ENCODE assay signal across 8 mouse cellular contexts in genomic region chr9:37527396-37528224, GRCm38 (mm10). TPM values are rescaled to one million over a fixed set of nuclear protein-coding genes. Genes with fewer than 3 reads are reported as not detected.
DNase-seq lines count a peak whose midpoint lies in the region; ATAC-seq and TF ChIP-seq lines count a peak whose summit lies in the region.

TSS of gene Esam (plus strand) at chr9:37528078.

- H3K27me3 ChIP-seq in intestine, postnatal 0 days (replicated peaks; ENCODE audit: control insufficient read depth, insufficient read depth, low read length): peaks cover 22% of the 10 kb centered on the region
- H3K27me3 ChIP-seq in limb, embryonic 14.5 days (ENCODE audit: control insufficient read depth, insufficient read depth, low read length): peaks cover 67% of the 10 kb centered on the region
- peaks cover 47% of the 10 kb centered on the region for H3K27me3 ChIP-seq in midbrain, embryonic 15.5 days (replicated peaks)

- peak within 1 kb of the TSS; percentile 13 for H3K27ac ChIP-seq in cortical plate, adult 2 months (ENCODE audit: insufficient read depth, low read length)
- peak within 1 kb of the TSS; percentile 54 for H3K27ac ChIP-seq in intestine, postnatal 0 days (ENCODE audit: low read depth, low read length)
- H3K27ac ChIP-seq in limb, embryonic 14.5 days (replicated peaks; ENCODE audit: low read depth, low read length): no peak within 1 kb of the TSS
- no peak within 1 kb of the TSS for H3K27ac ChIP-seq in midbrain, embryonic 15.5 days

- DNase-seq in cerebellum, postnatal 10 days: peak; percentile 21 to 47
- no peak for DNase-seq in cerebellum, adult 9-10 months
- peak; percentile 99 for DNase-seq in heart, adult 11 months
- DNase-seq in limb, embryonic 14.5 days (ENCODE audit: low spot score): no peak
- DNase-seq in adipocyte (ENCODE audit: low spot score): no peak

- no peak for ATAC-seq in intestine, postnatal 0 days
- ATAC-seq in limb, embryonic 14.5 days (ENCODE audit: low FRiP score, low read depth): 0 out of 2 replicates have a peak, but pooled peaks have one; percentile 20
- no peak for ATAC-seq in midbrain, embryonic 15.5 days (replicated peaks)

- peaks cover 10% of the 10 kb centered on the region for H3K36me3 ChIP-seq in intestine, postnatal 0 days (ENCODE audit: control insufficient read depth, insufficient read depth)
- H3K36me3 ChIP-seq in limb, embryonic 14.5 days (ENCODE audit: control insufficient read depth, insufficient read depth, low read length): peaks cover 21% of the 10 kb centered on the region
- no peaks in the 10 kb centered on the region; the same call in none of the 2 replicates for H3K36me3 ChIP-seq in midbrain, embryonic 15.5 days (replicated peaks)

- TF ChIP-seq POLR2A in cortical plate, adult 2 months (IDR thresholded peaks at IDR 0.05; ENCODE audit: extremely low read depth, insufficient read depth, low read length): peak; percentile 26; the same call in 1 of the 2 replicates
- no peak for TF ChIP-seq POLR2A in limb, embryonic 14.5 days (IDR thresholded peaks at IDR 0.05; ENCODE audit: borderline replicate concordance, extremely low read depth, insufficient read depth, insufficient read length)

- TF ChIP-seq CTCF in cortical plate, adult 2 months (IDR thresholded peaks at IDR 0.05; ENCODE audit: extremely low read depth, insufficient read depth, low read length): no peak
- TF ChIP-seq CTCF in intestine, postnatal 0 days (IDR thresholded peaks at IDR 0.05; ENCODE audit: low read depth): peak; percentile 15; the same call in 1 of the 2 replicates

- no peaks in the 10 kb centered on the region for H3K9me3 ChIP-seq in intestine, postnatal 0 days (ENCODE audit: control insufficient read depth)
- H3K9me3 ChIP-seq in limb, embryonic 14.5 days (ENCODE audit: control insufficient read depth, low read length): no peaks in the 10 kb centered on the region
- no peaks in the 10 kb centered on the region for H3K9me3 ChIP-seq in midbrain, embryonic 15.5 days

- H3K9ac ChIP-seq in intestine, postnatal 0 days (ENCODE audit: low read depth, low read length): 0 out of 2 replicates have a peak within 1 kb of the TSS, but pooled peaks have one; percentile 11
- no peak within 1 kb of the TSS; the same call in 1 of the 2 replicates for H3K9ac ChIP-seq in limb, embryonic 14.5 days (ENCODE audit: low read depth, low read length, severe bottlenecking)
- no peak within 1 kb of the TSS for H3K9ac ChIP-seq in midbrain, embryonic 15.5 days

- H3K4me3 ChIP-seq in cortical plate, adult 2 months (ENCODE audit: insufficient read depth, low read length): peak within 1 kb of the TSS; percentile 30
- H3K4me3 ChIP-seq in intestine, postnatal 0 days (ENCODE audit: low read depth, low read length): peak within 1 kb of the TSS; percentile 45
- peak within 1 kb of the TSS; percentile 7 for H3K4me3 ChIP-seq in limb, embryonic 14.5 days (replicated peaks; ENCODE audit: low read length)
- H3K4me3 ChIP-seq in midbrain, embryonic 15.5 days: peak within 1 kb of the TSS; percentile 4; the same call in 1 of the 2 replicates

- 23% methylated on average over 41 of the region's 41 CpGs for WGBS in intestine, postnatal 0 days
- 3% methylated on average over 41 of the region's 41 CpGs for WGBS in limb, embryonic 14.5 days
- WGBS in midbrain, embryonic 15.5 days: 6% methylated on average over 41 of the region's 41 CpGs

- H3K4me2 ChIP-seq in intestine, postnatal 0 days (replicated peaks; ENCODE audit: low read depth): peak within 1 kb of the TSS; percentile 54
- H3K4me2 ChIP-seq in limb, embryonic 14.5 days (replicated peaks; ENCODE audit: low read depth, low read length, severe bottlenecking): peak within 1 kb of the TSS; percentile 23; the same call in 1 of the 2 replicates
- peak within 1 kb of the TSS; percentile 3; the same call in 1 of the 2 replicates for H3K4me2 ChIP-seq in midbrain, embryonic 15.5 days

- H3K4me1 ChIP-seq in cortical plate, adult 2 months (ENCODE audit: control insufficient read depth, insufficient read depth, low read length): peaks cover 2% of the 10 kb centered on the region; the same call in 1 of the 2 replicates
- peaks cover 7% of the 10 kb centered on the region; the same call in 1 of the 2 replicates for H3K4me1 ChIP-seq in intestine, postnatal 0 days (replicated peaks; ENCODE audit: control insufficient read depth, insufficient read depth, low read length)
- H3K4me1 ChIP-seq in limb, embryonic 14.5 days (ENCODE audit: control insufficient read depth, insufficient read depth, low read length): peaks cover 9% of the 10 kb centered on the region
- peaks cover 23% of the 10 kb centered on the region for H3K4me1 ChIP-seq in midbrain, embryonic 15.5 days

RNA-seq across cellular contexts. Expression of gene Esam, which starts in this region (rescaled TPM):
- 35.1 and 36.6 TPM in 2 replicates for polyA plus RNA-seq in cortical plate, adult 2 months (2012; rRNA removed)
- 27.5 and 28.6 TPM in 2 replicates for polyA plus RNA-seq in intestine, postnatal 0 days (2015; fragmentation: Nextera tagmentation; extraction: Ambion mirVana)
- 34.7 and 35.4 TPM in 2 replicates for polyA plus RNA-seq in limb, embryonic 14.5 days (2012; rRNA removed)
- 44.1 and 48.3 TPM in 2 replicates for polyA plus RNA-seq in limb, embryonic 14.5 days (2014; fragmentation: Nextera tagmentation; extraction: Ambion mirVana)
- 47.0 and 49.1 TPM in 2 replicates for polyA plus RNA-seq in midbrain, embryonic 15.5 days (2015; fragmentation: Nextera tagmentation; extraction: Ambion mirVana)

Comparison
In these comparisons a context has a peak if more than half of its experiments do, and no peak if none do; other contexts are left out.
1. DNase-seq: peak in cerebellum, postnatal 10 days (2 of 2) and heart, adult 11 months (single experiment); none in cerebellum, adult 9-10 months (single experiment), limb, embryonic 14.5 days (single experiment) and adipocyte (single experiment).
2. H3K27ac ChIP-seq: peak in cortical plate, adult 2 months (single experiment) and intestine, postnatal 0 days (single experiment); none in limb, embryonic 14.5 days (single experiment) and midbrain, embryonic 15.5 days (single experiment).
3. H3K4me2 ChIP-seq: peak in every context shown above with its lines; median percentile 54 in intestine, postnatal 0 days; 23 in limb, embryonic 14.5 days; 3 in midbrain, embryonic 15.5 days.
4. Peak in every context shown above with its lines, with median percentiles within 50 percentile points of each other: H3K4me3 ChIP-seq.